Mouse (Mus musculus) heart, postnatal 36 days (tissue): Measurements from ENCODE around the gene Mcm7. TPM values are rescaled to one million over a fixed set of nuclear protein-coding genes. Genes with fewer than 3 reads are reported as not detected.
A peak's percentile ranks its signal among the peaks of the same experiment; 100 is the strongest.

ENCODE experiments used
- DNase-seq, 2 experiments: peaks; one replicate each; pipeline ENCODE4 v3.0.0; 2021 to 2022
- intact Hi-C: fragments of 180-260 bp; cut with DNase I; formaldehyde crosslinking; loops from one replicate; pipeline ENCODE4 v1.15.1; 2025
- microRNA-seq, 2 experiments: library from miRNA; unstranded; fragments of <30 nt; microRNA quantifications; one replicate each; pipeline ENCODE4 v1.2.0; 2021; ENCODE audit warnings: borderline number of aligned reads in 2 of 2
- total RNA-seq, 2 experiments: library from RNA; stranded (reverse); gene quantifications; 2 replicates each; pipeline ENCODE4 v1.2.3; 2021

Mcm7 gene
- total RNA-seq, 2 experiments from 2014 or later: 10.5 to 11.7 TPM

- intact Hi-C loops: loop anchor here (1.0 to 10.0 kb wide), 3 partner anchors 9 to 636 kb away; partner anchors contain the start of genes Cnpy4 and Taf6
These were observed 11.2 kb downstream of the Mcm7 start, which contains the start of gene Cops6 for GRCm38 (mm10) chr5:138160842-138161665. Cops6 (plus strand) TSS chr5:138161071.

GRCm38 (mm10) chr5:138160224-138160762, 11.9 kb downstream of the Mcm7 start:
- DNase-seq: no peak
- intact Hi-C loops: loop anchor here (2.0 to 10.0 kb wide), 2 partner anchors 27 to 635 kb away; partner anchors contain the start of genes Cnpy4 and Taf6

More at GRCm38 (mm10) chr5:138160842-138161665, 11.2 kb downstream of the Mcm7 start, which contains the start of gene Cops6:
- DNase-seq: peak; percentile 94 to 96

- DNase-seq: peak; percentile 81 to 86
- intact Hi-C loops: loop anchor here (1.0 to 5.0 kb wide), 4 partner anchors 39 to 363 kb away; partner anchors contain the start of genes Zkscan1 and Zscan21
These were observed 16.7 kb downstream of the Mcm7 start, which contains the start of gene Zfp113 for GRCm38 (mm10) chr5:138155443-138155976. Zfp113 (minus strand) TSS chr5:138155744.

GRCm38 (mm10) chr5:138154390-138154789, 17.8 kb downstream of the Mcm7 start:
- no peak for DNase-seq

GRCm38 (mm10) chr5:138138585-138138984, 33.6 kb downstream of the Mcm7 start:
- intact Hi-C loops: loop anchor here (5.0 kb wide), 1 partner anchor 251 kb away; no protein-coding TSS in a partner anchor
- DNase-seq: no peak

More at GRCm38 (mm10) chr5:138154390-138154789, 17.8 kb downstream of the Mcm7 start:
- intact Hi-C loops: loop anchor here (2.0 kb wide), 1 partner anchor 38 kb away; the partner anchor contains the start of gene Zscan21

- intact Hi-C loops: loop anchor here (5.0 kb wide), 1 partner anchor 251 kb away; no protein-coding TSS in a partner anchor
These were observed 34.2 kb downstream of the Mcm7 start for GRCm38 (mm10) chr5:138137935-138138549.

GRCm38 (mm10) chr5:138137257-138137656, 35.0 kb downstream of the Mcm7 start:
- no peak for DNase-seq
- intact Hi-C loops: loop anchor here (5.0 kb wide), 1 partner anchor 250 kb away; no protein-coding TSS in a partner anchor

More at GRCm38 (mm10) chr5:138137935-138138549, 34.2 kb downstream of the Mcm7 start:
- DNase-seq: peak in 1 of 2 experiments; percentile 9

GRCm38 (mm10) chr5:138132425-138133064, 39.7 kb downstream of the Mcm7 start:
- no peak for DNase-seq
- intact Hi-C loops: no loop called here

- no peak for DNase-seq
- intact Hi-C loops: loop anchor here (5.0 kb wide), 1 partner anchor 36 kb away; no protein-coding TSS in a partner anchor
These were observed 54.2 kb downstream of the Mcm7 start for GRCm38 (mm10) chr5:138118041-138118440.

GRCm38 (mm10) chr5:138117199-138118015, 54.8 kb downstream of the Mcm7 start:
- DNase-seq: no peak
- intact Hi-C loops: loop anchor here (2.0 to 5.0 kb wide), 2 partner anchors 35 to 37 kb away; partner anchors contain the start of gene Zfp113

- peak; percentile 88 to 92 for DNase-seq
- intact Hi-C loops: loop anchor here (2.0 to 5.0 kb wide), 2 partner anchors 34 to 38 kb away; partner anchors contain the start of gene Zfp113
These were observed 55.7 kb downstream of the Mcm7 start, which contains the start of gene Zscan21 for GRCm38 (mm10) chr5:138116255-138117198. Zscan21 (plus strand) TSS chr5:138116903.

Small RNA genes lying within 50 kb of the gene (microRNA-seq; reads per million reads assigned to microRNA genes)
- 1,741 to 2,027 reads per million in 2 experiments for gene Mir106b
- gene Mir25: 708 to 786 reads per million in 2 experiments
- 9,188 to 9,699 reads per million in 2 experiments for gene Mir93

Other genes with a start within 250 kb of the Mcm7 start
- under 1 TPM; 0.33 to 0.35 TPM for gene Gjc3, start 209.3 kb downstream of the Mcm7 start, total RNA-seq
- gene Azgp1, start 190.9 kb downstream of the Mcm7 start, total RNA-seq: not detected
- gene Smok3a, start 151.2 kb downstream of the Mcm7 start, total RNA-seq: not detected
- gene Smok3b, start 151.0 kb downstream of the Mcm7 start, total RNA-seq: not detected
- not detected for gene Smok3c, start 119.2 kb downstream of the Mcm7 start, total RNA-seq
- 10 to 100 TPM; 14.1 to 15.1 TPM for gene Zkscan1, start 87.3 kb downstream of the Mcm7 start, total RNA-seq
- gene Zscan21, start 55.5 kb downstream of the Mcm7 start, total RNA-seq: 10 to 100 TPM; 10.7 to 13.6 TPM
- gene Zfp113, start 16.7 kb downstream of the Mcm7 start, total RNA-seq: 1 to 10 TPM; 7.3 to 8.3 TPM
- gene Cops6, start 11.4 kb downstream of the Mcm7 start, total RNA-seq: 100 to 1,000 TPM; 123 to 126 TPM
- 10 to 100 TPM in 1 of 2 experiments, 1 to 10 TPM in 1; 9.6 to 11.8 TPM for gene Ap4m1, start 420 bp downstream of the Mcm7 start, total RNA-seq
- 10 to 100 TPM; 32.8 to 33.5 TPM for gene Taf6, start 15.0 kb upstream of the Mcm7 start, total RNA-seq
- gene Cnpy4, start 15.1 kb upstream of the Mcm7 start, total RNA-seq: 1 to 10 TPM; 6.4 to 7.2 TPM
- gene Mblac1, start 21.9 kb upstream of the Mcm7 start, total RNA-seq: 1 to 10 TPM; 2.9 to 3.1 TPM
- gene Nxpe5, start 53.5 kb upstream of the Mcm7 start, total RNA-seq: 1 to 10 TPM in 1 of 2 experiments, under 1 TPM in 1; 0.92 to 1.9 TPM
- 10 to 100 TPM; 57.2 to 61.0 TPM for gene Lamtor4, start 83.1 kb upstream of the Mcm7 start, total RNA-seq
- 1 to 10 TPM; 2.9 to 4.0 TPM for gene BC037034, start 91.6 kb upstream of the Mcm7 start, total RNA-seq
- gene Gal3st4, start 100.4 kb upstream of the Mcm7 start, total RNA-seq: under 1 TPM; 0.19 to 0.31 TPM
- gene Gm43720, start 107.5 kb upstream of the Mcm7 start, total RNA-seq: not detected
- under 1 TPM; 0.11 to 0.25 TPM for gene Gpc2, start 107.6 kb upstream of the Mcm7 start, total RNA-seq
- not detected for gene Stag3, start 107.8 kb upstream of the Mcm7 start, total RNA-seq
- not detected for gene Pvrig, start 169.5 kb upstream of the Mcm7 start, total RNA-seq